Mouse (Mus musculus) erythroblast, embryonic 14.5 days (primary cell): ENCODE results near the gene Atf5.

Source experiments
- GATA1 ChIP-seq: IDR thresholded peaks from 2 replicates; pipeline ENCODE4 v1.6.1; 2012; ENCODE audit warnings: low read length, inconsistent platforms, mixed read lengths
- TAL1 ChIP-seq: IDR thresholded peaks from 3 replicates; pipeline ENCODE4 v1.6.1; 2012; ENCODE audit warnings: low read length, inconsistent platforms, mixed read lengths

GRCm38 (mm10) chr7:44817441-44817840 lies 983 bp upstream of the Atf5 start:
- no peak for TF ChIP-seq GATA1
- TF ChIP-seq TAL1: no peak
